Mouse (Mus musculus) forebrain, embryonic 14.5 days (tissue): ENCODE measurements around the gene Hist1h3c. TPM values are rescaled to one million over a fixed set of nuclear protein-coding genes. Genes with fewer than 3 reads are reported as not detected.
"Not testable (repeated sequence)": the region's sequence is repeated elsewhere in the genome, so short reads cannot be mapped to it uniquely, and the experiment has no call there.

Source experiments
- ATAC-seq: fragments of 200-750 bp; cut with Nextera tagmentation; 2 replicates; pipeline ENCODE4 v1.8.0; 2017; ENCODE audit warnings: mild to moderate bottlenecking, moderate library complexity
- DNase-seq: peaks from one replicate; pipeline ENCODE4 v3.0.0-alpha.2; 2015; ENCODE audit warnings: low spot score
- H3K27ac ChIP-seq: fragments of 300-500 bp; sonication (generic); 2 replicates; pipeline ENCODE4 v1.5.1; 2014; ENCODE audit warnings: low read depth, mild to moderate bottlenecking, control low read depth, low read length, moderate library complexity
- H3K27me3 ChIP-seq: fragments of 300-500 bp; sonication (generic); replicated peaks from 2 replicates; pipeline ENCODE4 v1.6.1; 2014; ENCODE audit warnings: low read length, control low read depth, mixed read lengths; ENCODE audit not compliant: control insufficient read depth, insufficient read depth
- H3K36me3 ChIP-seq: fragments of 300-500 bp; sonication (generic); 2 replicates; pipeline ENCODE4 v1.6.1; 2014; ENCODE audit warnings: low read length, control low read depth; ENCODE audit not compliant: control insufficient read depth, insufficient read depth
- H3K4me1 ChIP-seq: fragments of 300-500 bp; sonication (generic); 2 replicates; pipeline ENCODE4 v1.6.1; 2014; ENCODE audit warnings: antibody characterized with exemption, low read length, control low read depth; ENCODE audit not compliant: control insufficient read depth, insufficient read depth
- H3K4me2 ChIP-seq: fragments of 300-500 bp; sonication (generic); 2 replicates; pipeline ENCODE4 v1.6.1; 2014; ENCODE audit warnings: mild to moderate bottlenecking, control low read depth, low read length
- H3K4me3 ChIP-seq: fragments of 300-500 bp; sonication (generic); 2 replicates; pipeline ENCODE4 v1.5.1; 2014; ENCODE audit warnings: low read depth, low read length, control low read depth
- H3K9ac ChIP-seq: fragments of 300-500 bp; sonication (generic); 2 replicates; pipeline ENCODE4 v1.6.1; 2014; ENCODE audit warnings: mild to moderate bottlenecking, low read length, control low read depth, moderate library complexity
- H3K9me3 ChIP-seq: fragments of 300-500 bp; sonication (generic); replicated peaks from 2 replicates; pipeline ENCODE4 v1.6.1; 2016; ENCODE audit warnings: low read length, control low read depth, mixed read lengths; ENCODE audit not compliant: control insufficient read depth
- WGBS: fragments of 180-500 bp; shearing (Covaris S2); extraction: QIAGEN DNeasy Blood & Tissue Kit; methylation state at CpG from one replicate; pipeline ENCODE4 v1.1.7; 2014; 5-methylcytosine and 5-hydroxymethylcytosine counted together
- polyA plus RNA-seq: library from polyadenylated mRNA; unstranded; fragments of >200 nt; fragmentation: Nextera tagmentation; extraction: Ambion mirVana; gene quantifications from 2 replicates; pipeline ENCODE4 v1.2.1, GENCODE M21; 2014

Gene Hist1h3c
- polyA plus RNA-seq, result 2.4 and 5.9 TPM in 2 replicates

GRCm38 (mm10) chr13:23745381-23746161 is at the start of gene Hist1h3c:
TSS of gene Hist1h3c (minus strand) at chr13:23745602.
- H3K9me3 ChIP-seq, result no peaks in the 10 kb centered on the region
- H3K4me2 ChIP-seq, result peak within 1 kb of the TSS; percentile 54
- peak; percentile 76 for ATAC-seq
- no peaks in the 10 kb centered on the region for H3K27me3 ChIP-seq
- peak within 1 kb of the TSS; percentile 61 for H3K9ac ChIP-seq
- WGBS, result under 1% methylated on average over 24 of the region's 28 CpGs
- peak within 1 kb of the TSS; percentile 97 for H3K27ac ChIP-seq
- peaks cover 12% of the 10 kb centered on the region for H3K4me1 ChIP-seq
- no peaks in the 10 kb centered on the region for H3K36me3 ChIP-seq
- peak within 1 kb of the TSS; percentile 38 for H3K4me3 ChIP-seq
- DNase-seq, result peak; percentile 97

DNA sequence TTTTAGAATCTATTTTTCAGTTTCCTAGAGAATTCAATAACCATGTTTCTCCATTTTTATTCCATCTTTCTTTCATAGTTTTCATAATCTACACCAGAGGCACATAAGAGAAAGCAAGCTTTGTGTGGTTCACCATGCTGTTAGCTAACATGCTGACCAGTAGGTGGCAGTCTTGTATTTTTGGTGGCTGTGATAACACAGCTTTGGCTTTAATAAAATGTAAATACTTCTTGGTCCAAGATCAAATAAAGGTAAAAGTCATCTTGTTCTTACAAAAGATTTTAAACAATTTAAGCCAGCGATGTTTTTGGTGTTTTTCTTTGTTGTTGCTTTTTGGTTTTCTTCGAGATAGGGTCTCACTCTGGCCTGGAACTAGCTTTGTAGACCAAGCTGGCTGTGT is 47.1 kb upstream of the Hist1h3c start:
- ATAC-seq (peak; percentile 80), DNase-seq (peak; percentile 87)
- 43% methylated on average over 2 of the region's 2 CpGs for WGBS
- no peaks in the 10 kb centered on the region for H3K36me3 ChIP-seq
- H3K27me3 ChIP-seq, result no peaks in the 10 kb centered on the region
- H3K4me1 ChIP-seq, result no peaks in the 10 kb centered on the region
- H3K4me2 ChIP-seq, result no peak overlapping the region
- H3K9me3 ChIP-seq, result no peaks in the 10 kb centered on the region
- no peak overlapping the region for H3K9ac ChIP-seq
- H3K27ac ChIP-seq, result no peak overlapping the region
- H3K4me3 ChIP-seq, result no peak overlapping the region

GRCm38 (mm10) chr13:23779025-23779424 is 33.6 kb upstream of the Hist1h3c start:
- no peaks in the 10 kb centered on the region for H3K9me3 ChIP-seq
- no peak overlapping the region for H3K9ac ChIP-seq
- DNase-seq (no peak), ATAC-seq (no peak)
- H3K27ac ChIP-seq, result no peak overlapping the region
- H3K4me2 ChIP-seq, result no peak overlapping the region
- H3K36me3 ChIP-seq, result no peaks in the 10 kb centered on the region
- no peaks in the 10 kb centered on the region for H3K4me1 ChIP-seq
- WGBS, result 92% methylated on average over 4 of the region's 4 CpGs
- H3K27me3 ChIP-seq, result no peaks in the 10 kb centered on the region
- H3K4me3 ChIP-seq, result no peak overlapping the region

GRCm38 (mm10) chr13:23778339-23778738 is 32.9 kb upstream of the Hist1h3c start:
- no peak for ATAC-seq
- DNase-seq, result no peak
- Histone ChIP-seq H3K4me3 (no peak overlapping the region), H3K9ac (no peak overlapping the region), H3K4me2 (no peak overlapping the region), H3K27me3 (no peaks in the 10 kb centered on the region), H3K27ac (no peak overlapping the region), H3K36me3 (no peaks in the 10 kb centered on the region), H3K4me1 (no peaks in the 10 kb centered on the region), H3K9me3 (no peaks in the 10 kb centered on the region)
- WGBS, result 92% methylated on average over 7 of the region's 7 CpGs

- no peak overlapping the region for H3K27ac ChIP-seq
- H3K4me2 ChIP-seq, result peak overlapping the region; percentile 30
- peak; percentile 69 for DNase-seq
- H3K9ac ChIP-seq, result no peak overlapping the region
- no peak overlapping the region for H3K4me3 ChIP-seq
- no peaks in the 10 kb centered on the region for H3K27me3 ChIP-seq
- ATAC-seq, result peak; percentile 87
- H3K36me3 ChIP-seq, result no peaks in the 10 kb centered on the region
- no peaks in the 10 kb centered on the region for H3K9me3 ChIP-seq
- no peaks in the 10 kb centered on the region for H3K4me1 ChIP-seq
- 24% methylated on average over 21 of the region's 21 CpGs for WGBS
These were observed 27.3 kb upstream of the Hist1h3c start for GRCm38 (mm10) chr13:23772561-23773313.

DNA sequence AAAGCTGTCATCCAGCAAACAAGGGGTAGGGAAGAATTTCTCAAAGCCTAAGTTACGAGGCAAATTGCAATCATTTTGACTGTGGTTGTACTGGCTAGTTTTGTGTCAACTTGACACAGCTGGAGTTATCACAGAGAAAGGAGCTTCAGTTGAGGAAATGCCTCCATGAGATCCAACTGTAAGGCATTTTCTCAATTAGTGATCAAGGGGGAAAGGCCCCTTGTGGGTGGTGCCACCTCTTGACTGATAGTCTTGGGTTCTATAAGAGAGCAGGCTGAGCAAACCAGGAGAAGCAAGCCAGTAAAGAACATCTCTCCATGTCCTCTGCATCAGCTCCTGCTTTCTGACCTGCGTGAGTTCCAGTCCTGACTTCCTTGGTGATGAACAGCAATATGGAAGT is 24.2 kb upstream of the Hist1h3c start, which contains the start of gene Trim38:
Gene Trim38, plus strand, starts transcription at position 301 of the 400 bp plus-strand sequence.
- 78% methylated on average over 2 of the region's 2 CpGs for WGBS
- not testable (repeated sequence) for ATAC-seq, H3K9me3 ChIP-seq, H3K36me3 ChIP-seq, H3K4me2 ChIP-seq, H3K4me1 ChIP-seq, H3K9ac ChIP-seq, DNase-seq, H3K27me3 ChIP-seq, H3K27ac ChIP-seq, H3K4me3 ChIP-seq

GRCm38 (mm10) chr13:23768834-23769397 is 23.5 kb upstream of the Hist1h3c start:
- 31% methylated on average over 5 of the region's 5 CpGs for WGBS
- H3K4me1 ChIP-seq, result peaks cover 8% of the 10 kb centered on the region
- no peaks in the 10 kb centered on the region for H3K36me3 ChIP-seq
- no peak overlapping the region for H3K4me3 ChIP-seq
- no peak for DNase-seq
- H3K27me3 ChIP-seq, result no peaks in the 10 kb centered on the region
- ATAC-seq, result no peak
- no peak overlapping the region for H3K9ac ChIP-seq
- H3K9me3 ChIP-seq, result no peaks in the 10 kb centered on the region
- no peak overlapping the region for H3K27ac ChIP-seq
- no peak overlapping the region for H3K4me2 ChIP-seq

DNA sequence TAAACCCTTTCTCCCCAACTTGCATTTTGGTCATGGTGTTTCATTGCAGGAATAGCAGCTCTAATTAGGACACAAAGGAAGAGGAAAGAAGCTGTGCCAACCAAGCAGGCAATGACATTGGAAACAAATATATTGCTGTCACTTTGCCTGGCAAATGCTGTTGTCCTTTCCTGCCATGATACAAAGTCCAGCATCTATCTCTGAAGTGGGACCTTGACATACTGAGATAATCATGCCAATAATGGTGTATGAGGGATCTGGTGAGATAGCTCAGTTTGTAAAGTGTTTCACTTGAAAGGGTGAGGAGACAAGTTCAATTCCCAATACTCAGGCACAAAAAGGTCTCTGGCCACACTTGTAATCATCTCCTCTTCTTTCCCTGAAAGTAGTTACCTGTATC is 21.4 kb upstream of the Hist1h3c start:
- H3K27ac ChIP-seq, result no peak overlapping the region
- H3K9me3 ChIP-seq, result no peaks in the 10 kb centered on the region
- no peaks in the 10 kb centered on the region for H3K27me3 ChIP-seq
- peaks cover 16% of the 10 kb centered on the region for H3K4me1 ChIP-seq
- H3K4me2 ChIP-seq, result no peak overlapping the region
- DNase-seq (no peak), ATAC-seq (no peak)
- H3K4me3 ChIP-seq, result no peak overlapping the region
- no peak overlapping the region for H3K9ac ChIP-seq
- H3K36me3 ChIP-seq, result no peaks in the 10 kb centered on the region

GRCm38 (mm10) chr13:23765172-23765513 is 19.7 kb upstream of the Hist1h3c start:
- Histone ChIP-seq H3K4me2 (no peak overlapping the region), H3K4me1 (peaks cover 24% of the 10 kb centered on the region), H3K27me3 (no peaks in the 10 kb centered on the region), H3K9ac (no peak overlapping the region), H3K36me3 (no peaks in the 10 kb centered on the region), H3K27ac (no peak overlapping the region), H3K9me3 (no peaks in the 10 kb centered on the region), H3K4me3 (no peak overlapping the region)
- DNase-seq, result no peak
- 57% methylated on average over 1 of the region's 1 CpGs for WGBS
- ATAC-seq, result no peak
